Mouse (Mus musculus): Measurements from ENCODE around the gene Ifitm1. TPM values are rescaled to one million over a fixed set of nuclear protein-coding genes. Genes with fewer than 3 reads are reported as not detected.
A peak's percentile ranks its signal among the peaks of the same experiment; 100 is the strongest.

Ifitm1 gene
- polyA plus RNA-seq, 1 experiment from 2014 or later = 11.1 TPM

- Histone ChIP-seq H3K9ac (ENCODE audit: low read depth, low read length) (no peak overlapping the region), H3K27me3 (ENCODE audit: control insufficient read depth, insufficient read depth, low read depth, low read length) (no peaks in the 10 kb centered on the region), H3K9me3 (replicated peaks; ENCODE audit: control insufficient read depth, low read length, poor library complexity, severe bottlenecking) (no peaks in the 10 kb centered on the region), H3K27ac (ENCODE audit: low read length) (no peak overlapping the region), H3K4me3 (ENCODE audit: low read depth, low read length) (no peak overlapping the region), H3K36me3 (ENCODE audit: control insufficient read depth, insufficient read depth, low read length) (no peaks in the 10 kb centered on the region), H3K4me2 (ENCODE audit: low read length) (no peak overlapping the region), H3K4me1 (ENCODE audit: control insufficient read depth, insufficient read depth, low read length) (no peaks in the 10 kb centered on the region)
- ATAC-seq = no peak
- 71% methylated on average over 7 of the region's 7 CpGs for WGBS
These were observed 20.0 kb upstream of the Ifitm1 start for GRCm38 (mm10) chr7:140946980-140947379.

- no peaks in the 10 kb centered on the region for H3K4me1 ChIP-seq (ENCODE audit: control insufficient read depth, insufficient read depth, low read length)
- no peak overlapping the region for H3K4me2 ChIP-seq (ENCODE audit: low read length)
- no peak overlapping the region for H3K4me3 ChIP-seq (ENCODE audit: low read depth, low read length)
- H3K27ac ChIP-seq (ENCODE audit: low read length) = no peak overlapping the region
- ATAC-seq = no peak
- WGBS = 92% methylated on average over 8 of the region's 8 CpGs
- H3K9me3 ChIP-seq (replicated peaks; ENCODE audit: control insufficient read depth, low read length, poor library complexity, severe bottlenecking) = no peaks in the 10 kb centered on the region
- no peaks in the 10 kb centered on the region for H3K27me3 ChIP-seq (ENCODE audit: control insufficient read depth, insufficient read depth, low read depth, low read length)
- H3K9ac ChIP-seq (ENCODE audit: low read depth, low read length) = no peak overlapping the region
- no peaks in the 10 kb centered on the region for H3K36me3 ChIP-seq (ENCODE audit: control insufficient read depth, insufficient read depth, low read length)
These were observed 18.9 kb upstream of the Ifitm1 start for GRCm38 (mm10) chr7:140948161-140948560.

GRCm38 (mm10) chr7:140949255-140949654, 17.8 kb upstream of the Ifitm1 start:
- no peaks in the 10 kb centered on the region for H3K27me3 ChIP-seq (ENCODE audit: control insufficient read depth, insufficient read depth, low read depth, low read length)
- H3K9ac ChIP-seq (ENCODE audit: low read depth, low read length) = no peak overlapping the region
- H3K9me3 ChIP-seq (replicated peaks; ENCODE audit: control insufficient read depth, low read length, poor library complexity, severe bottlenecking) = no peaks in the 10 kb centered on the region
- H3K4me3 ChIP-seq (ENCODE audit: low read depth, low read length) = no peak overlapping the region
- WGBS = 95% methylated on average over 6 of the region's 6 CpGs
- no peaks in the 10 kb centered on the region for H3K4me1 ChIP-seq (ENCODE audit: control insufficient read depth, insufficient read depth, low read length)
- H3K4me2 ChIP-seq (ENCODE audit: low read length) = no peak overlapping the region
- no peaks in the 10 kb centered on the region for H3K36me3 ChIP-seq (ENCODE audit: control insufficient read depth, insufficient read depth, low read length)
- H3K27ac ChIP-seq (ENCODE audit: low read length) = no peak overlapping the region
- ATAC-seq = no peak

GRCm38 (mm10) chr7:140949824-140950530, 17.0 kb upstream of the Ifitm1 start, which contains the start of gene Ifitm5:
TSS of gene Ifitm5 (minus strand) at chr7:140950291.
- Histone ChIP-seq H3K9ac (ENCODE audit: low read depth, low read length) (no peak within 1 kb of the TSS), H3K27ac (ENCODE audit: low read length) (no peak within 1 kb of the TSS), H3K9me3 (replicated peaks; ENCODE audit: control insufficient read depth, low read length, poor library complexity, severe bottlenecking) (no peaks in the 10 kb centered on the region), H3K4me1 (ENCODE audit: control insufficient read depth, insufficient read depth, low read length) (no peaks in the 10 kb centered on the region; the same call in 1 of the 2 replicates), H3K36me3 (ENCODE audit: control insufficient read depth, insufficient read depth, low read length) (no peaks in the 10 kb centered on the region), H3K27me3 (ENCODE audit: control insufficient read depth, insufficient read depth, low read depth, low read length) (no peaks in the 10 kb centered on the region), H3K4me2 (ENCODE audit: low read length) (no peak within 1 kb of the TSS), H3K4me3 (ENCODE audit: low read depth, low read length) (no peak within 1 kb of the TSS)
- ATAC-seq = no peak
- WGBS = 80% methylated on average over 16 of the region's 16 CpGs

- no peak overlapping the region for H3K4me3 ChIP-seq (ENCODE audit: low read depth, low read length)
- H3K4me1 ChIP-seq (ENCODE audit: control insufficient read depth, insufficient read depth, low read length) = peaks cover 4% of the 10 kb centered on the region; the same call in 1 of the 2 replicates
- 55% methylated on average over 8 of the region's 8 CpGs for WGBS
- no peak overlapping the region for H3K4me2 ChIP-seq (ENCODE audit: low read length)
- H3K36me3 ChIP-seq (ENCODE audit: control insufficient read depth, insufficient read depth, low read length) = no peaks in the 10 kb centered on the region
- no peak overlapping the region for H3K27ac ChIP-seq (ENCODE audit: low read length)
- H3K27me3 ChIP-seq (ENCODE audit: control insufficient read depth, insufficient read depth, low read depth, low read length) = no peaks in the 10 kb centered on the region
- no peaks in the 10 kb centered on the region for H3K9me3 ChIP-seq (replicated peaks; ENCODE audit: control insufficient read depth, low read length, poor library complexity, severe bottlenecking)
- no peak for ATAC-seq
- H3K9ac ChIP-seq (ENCODE audit: low read depth, low read length) = no peak overlapping the region
These were observed 16.0 kb upstream of the Ifitm1 start for GRCm38 (mm10) chr7:140951051-140951450.

- H3K4me2 ChIP-seq (ENCODE audit: low read length) = no peak overlapping the region
- H3K9me3 ChIP-seq (replicated peaks; ENCODE audit: control insufficient read depth, low read length, poor library complexity, severe bottlenecking) = no peaks in the 10 kb centered on the region
- H3K9ac ChIP-seq (ENCODE audit: low read depth, low read length) = no peak overlapping the region
- 85% methylated on average over 6 of the region's 6 CpGs for WGBS
- H3K36me3 ChIP-seq (ENCODE audit: control insufficient read depth, insufficient read depth, low read length) = no peaks in the 10 kb centered on the region
- no peak overlapping the region for H3K4me3 ChIP-seq (ENCODE audit: low read depth, low read length)
- ATAC-seq = no peak
- no peaks in the 10 kb centered on the region for H3K27me3 ChIP-seq (ENCODE audit: control insufficient read depth, insufficient read depth, low read depth, low read length)
- no peak overlapping the region for H3K27ac ChIP-seq (ENCODE audit: low read length)
- peaks cover 4% of the 10 kb centered on the region; the same call in 1 of the 2 replicates for H3K4me1 ChIP-seq (ENCODE audit: control insufficient read depth, insufficient read depth, low read length)
These were observed 15.3 kb upstream of the Ifitm1 start for GRCm38 (mm10) chr7:140951765-140952164.

GRCm38 (mm10) chr7:140952441-140952840, 14.6 kb upstream of the Ifitm1 start:
- WGBS = 86% methylated on average over 7 of the region's 7 CpGs
- Histone ChIP-seq H3K36me3 (ENCODE audit: control insufficient read depth, insufficient read depth, low read length) (no peaks in the 10 kb centered on the region), H3K27me3 (ENCODE audit: control insufficient read depth, insufficient read depth, low read depth, low read length) (no peaks in the 10 kb centered on the region), H3K4me2 (ENCODE audit: low read length) (no peak overlapping the region), H3K9me3 (replicated peaks; ENCODE audit: control insufficient read depth, low read length, poor library complexity, severe bottlenecking) (no peaks in the 10 kb centered on the region), H3K27ac (ENCODE audit: low read length) (no peak overlapping the region), H3K4me3 (ENCODE audit: low read depth, low read length) (no peak overlapping the region), H3K4me1 (ENCODE audit: control insufficient read depth, insufficient read depth, low read length) (peaks cover 4% of the 10 kb centered on the region; the same call in 1 of the 2 replicates), H3K9ac (ENCODE audit: low read depth, low read length) (no peak overlapping the region)
- ATAC-seq = no peak

- Histone ChIP-seq H3K4me2 (ENCODE audit: low read length) (no peak overlapping the region), H3K4me1 (ENCODE audit: control insufficient read depth, insufficient read depth, low read length) (peaks cover 4% of the 10 kb centered on the region; the same call in 1 of the 2 replicates), H3K4me3 (ENCODE audit: low read depth, low read length) (no peak overlapping the region), H3K9ac (ENCODE audit: low read depth, low read length) (no peak overlapping the region), H3K9me3 (replicated peaks; ENCODE audit: control insufficient read depth, low read length, poor library complexity, severe bottlenecking) (no peaks in the 10 kb centered on the region), H3K27ac (ENCODE audit: low read length) (no peak overlapping the region), H3K27me3 (ENCODE audit: control insufficient read depth, insufficient read depth, low read depth, low read length) (no peaks in the 10 kb centered on the region), H3K36me3 (ENCODE audit: control insufficient read depth, insufficient read depth, low read length) (no peaks in the 10 kb centered on the region)
- 82% methylated on average over 11 of the region's 11 CpGs for WGBS
- no peak for ATAC-seq
These were observed 13.9 kb upstream of the Ifitm1 start for GRCm38 (mm10) chr7:140953133-140953532.

- no peak for ATAC-seq
- Histone ChIP-seq H3K27ac (ENCODE audit: low read length) (no peak overlapping the region), H3K4me3 (ENCODE audit: low read depth, low read length) (peak overlapping the region; percentile 26; the same call in 1 of the 2 replicates), H3K9ac (ENCODE audit: low read depth, low read length) (no peak overlapping the region), H3K4me1 (ENCODE audit: control insufficient read depth, insufficient read depth, low read length) (peaks cover 4% of the 10 kb centered on the region; the same call in 1 of the 2 replicates), H3K9me3 (replicated peaks; ENCODE audit: control insufficient read depth, low read length, poor library complexity, severe bottlenecking) (no peaks in the 10 kb centered on the region), H3K4me2 (ENCODE audit: low read length) (peak overlapping the region; percentile 47), H3K36me3 (ENCODE audit: control insufficient read depth, insufficient read depth, low read length) (no peaks in the 10 kb centered on the region), H3K27me3 (ENCODE audit: control insufficient read depth, insufficient read depth, low read depth, low read length) (no peaks in the 10 kb centered on the region)
- WGBS = 66% methylated on average over 15 of the region's 15 CpGs
These were observed 13.0 kb upstream of the Ifitm1 start for GRCm38 (mm10) chr7:140953800-140954732.
